Mouse (Mus musculus) lung, embryonic 14.5 days (tissue): ENCODE results near the gene Klhl7. TPM values are rescaled to one million over a fixed set of nuclear protein-coding genes. Genes with fewer than 3 reads are reported as not detected.
"Not testable (repeated sequence)": the region's sequence is repeated elsewhere in the genome, so short reads cannot be mapped to it uniquely, and the experiment has no call there.

ENCODE experiments used
- ATAC-seq: fragments of 200-750 bp; cut with Nextera tagmentation; 2 replicates; pipeline ENCODE4 v1.8.0; 2017; ENCODE audit warnings: mild to moderate bottlenecking, moderate TSS enrichment, moderate library complexity; ENCODE audit not compliant: insufficient read depth
- DNase-seq: peaks from one replicate; pipeline ENCODE4 v3.0.0-alpha.2; 2015
- H3K27ac ChIP-seq: fragments of 300-500 bp; sonication (generic); 2 replicates; pipeline ENCODE4 v1.5.1; 2014; ENCODE audit warnings: low read depth, mild to moderate bottlenecking, moderate library complexity
- H3K27me3 ChIP-seq: fragments of 300-500 bp; sonication (generic); 2 replicates; pipeline ENCODE4 v1.6.1; 2014; ENCODE audit warnings: low read length, control low read depth; ENCODE audit not compliant: insufficient read depth
- H3K36me3 ChIP-seq: fragments of 300-500 bp; sonication (generic); 2 replicates; pipeline ENCODE4 v1.6.1; 2014; ENCODE audit warnings: control low read depth; ENCODE audit not compliant: insufficient read depth
- H3K4me1 ChIP-seq: fragments of 300-500 bp; sonication (generic); 2 replicates; pipeline ENCODE4 v1.6.1; 2014; ENCODE audit warnings: antibody characterized with exemption, control low read depth; ENCODE audit not compliant: insufficient read depth
- H3K4me2 ChIP-seq: fragments of 300-500 bp; sonication (generic); 2 replicates; pipeline ENCODE4 v1.6.1; 2014; ENCODE audit warnings: mild to moderate bottlenecking
- H3K4me3 ChIP-seq: fragments of 300-500 bp; sonication (generic); 2 replicates; pipeline ENCODE4 v1.5.1; 2014; ENCODE audit warnings: low read depth, low read length
- H3K9ac ChIP-seq: fragments of 300-500 bp; sonication (generic); 2 replicates; pipeline ENCODE4 v1.6.1; 2014
- H3K9me3 ChIP-seq: fragments of 300-500 bp; sonication (generic); 2 replicates; pipeline ENCODE4 v1.6.1; 2016; ENCODE audit warnings: low read depth, low read length, control low read depth
- CTCF ChIP-seq: IDR thresholded peaks from 2 replicates; pipeline ENCODE4 v1.5.1; 2016; ENCODE audit warnings: antibody characterized with exemption, low read depth
- WGBS: fragments of 180-500 bp; shearing (Covaris S2); extraction: QIAGEN DNeasy Blood & Tissue Kit; methylation state at CpG from one replicate; pipeline ENCODE4 v1.1.7; 2014; 5-methylcytosine and 5-hydroxymethylcytosine counted together
- polyA plus RNA-seq: library from polyadenylated mRNA; unstranded; fragments of >200 nt; fragmentation: Nextera tagmentation; extraction: Ambion mirVana; gene quantifications from 2 replicates; pipeline ENCODE4 v1.2.1, GENCODE M21; 2014

Klhl7 gene
- polyA plus RNA-seq, 1 experiment from 2014 or later, result 46.3 TPM

GRCm38 (mm10) chr5:24095393-24095792, 5.0 kb upstream of the Klhl7 start:
- no peak overlapping the region for H3K4me2 ChIP-seq
- 0 out of 2 replicates have a peak, but pooled peaks cover 2% of the 10 kb centered on the region for H3K27me3 ChIP-seq
- H3K9ac ChIP-seq, result no peak overlapping the region
- TF ChIP-seq CTCF, result no peak
- no peaks in the 10 kb centered on the region for H3K9me3 ChIP-seq
- no peak overlapping the region for H3K27ac ChIP-seq
- no peaks in the 10 kb centered on the region for H3K4me1 ChIP-seq
- H3K36me3 ChIP-seq, result no peaks in the 10 kb centered on the region
- no peak overlapping the region for H3K4me3 ChIP-seq
- DNase-seq, result no peak
- ATAC-seq, result no peak
- 77% methylated on average over 6 of the region's 6 CpGs for WGBS

- TF ChIP-seq CTCF, result no peak
- Histone ChIP-seq H3K27ac (no peak overlapping the region), H3K4me2 (no peak overlapping the region), H3K9me3 (no peaks in the 10 kb centered on the region), H3K9ac (no peak overlapping the region), H3K36me3 (no peaks in the 10 kb centered on the region), H3K27me3 (0 out of 2 replicates have a peak, but pooled peaks cover 2% of the 10 kb centered on the region), H3K4me1 (no peaks in the 10 kb centered on the region), H3K4me3 (no peak overlapping the region)
- 66% methylated on average over 5 of the region's 5 CpGs for WGBS
- ATAC-seq (no peak), DNase-seq (no peak)
These were observed 4.5 kb upstream of the Klhl7 start for GRCm38 (mm10) chr5:24095881-24096280.

GRCm38 (mm10) chr5:24100810-24101311, 456 bp downstream of the Klhl7 start:
- DNase-seq (peak; percentile 66), ATAC-seq (peak; percentile 87)
- Histone ChIP-seq H3K4me3 (peak overlapping the region; percentile 81), H3K27me3 (0 out of 2 replicates have a peak, but pooled peaks cover under 1% of the 10 kb centered on the region), H3K4me2 (peak overlapping the region; percentile 81), H3K27ac (peak overlapping the region; percentile 91), H3K36me3 (no peaks in the 10 kb centered on the region), H3K4me1 (no peaks in the 10 kb centered on the region), H3K9me3 (no peaks in the 10 kb centered on the region), H3K9ac (peak overlapping the region; percentile 87)
- under 1% methylated on average over 29 of the region's 46 CpGs for WGBS
- TF ChIP-seq CTCF, result no peak

GRCm38 (mm10) chr5:24101446-24102140, 1.2 kb downstream of the Klhl7 start:
- Histone ChIP-seq H3K27ac (peak overlapping the region; percentile 91), H3K4me1 (no peaks in the 10 kb centered on the region), H3K4me2 (peak overlapping the region; percentile 81), H3K27me3 (no peaks in the 10 kb centered on the region), H3K4me3 (peak overlapping the region; percentile 81), H3K36me3 (no peaks in the 10 kb centered on the region), H3K9me3 (no peaks in the 10 kb centered on the region), H3K9ac (peak overlapping the region; percentile 87)
- no peak for ATAC-seq
- peak; percentile 66 for DNase-seq
- TF ChIP-seq CTCF, result peak; percentile 16; the same call in 1 of the 2 replicates
- 5% methylated on average over 8 of the region's 8 CpGs for WGBS

GRCm38 (mm10) chr5:24103235-24103634, 2.8 kb downstream of the Klhl7 start:
- not testable (repeated sequence) for ATAC-seq, H3K27ac ChIP-seq, H3K27me3 ChIP-seq, DNase-seq, H3K9me3 ChIP-seq, H3K4me1 ChIP-seq, H3K4me2 ChIP-seq, H3K9ac ChIP-seq, H3K4me3 ChIP-seq, H3K36me3 ChIP-seq
- 0 out of 2 replicates have a peak, but pooled peaks have one; percentile 12 for TF ChIP-seq CTCF
- 69% methylated on average over 2 of the region's 2 CpGs for WGBS

- WGBS, result 82% methylated on average over 2 of the region's 2 CpGs
- no peaks in the 10 kb centered on the region for H3K27me3 ChIP-seq
- TF ChIP-seq CTCF, result no peak
- no peaks in the 10 kb centered on the region for H3K36me3 ChIP-seq
- no peak for ATAC-seq
- DNase-seq, result no peak
- H3K4me3 ChIP-seq, result no peak overlapping the region
- no peak overlapping the region for H3K27ac ChIP-seq
- H3K4me2 ChIP-seq, result no peak overlapping the region
- no peak overlapping the region for H3K9ac ChIP-seq
- H3K4me1 ChIP-seq, result no peaks in the 10 kb centered on the region
- no peaks in the 10 kb centered on the region for H3K9me3 ChIP-seq
These were observed 3.4 kb downstream of the Klhl7 start for GRCm38 (mm10) chr5:24103841-24104240.

GRCm38 (mm10) chr5:24107071-24107739, 6.8 kb downstream of the Klhl7 start:
- no peak overlapping the region for H3K4me3 ChIP-seq
- no peak overlapping the region for H3K4me2 ChIP-seq
- no peaks in the 10 kb centered on the region for H3K9me3 ChIP-seq
- WGBS, result 90% methylated on average over 7 of the region's 7 CpGs
- DNase-seq (no peak), ATAC-seq (no peak)
- H3K36me3 ChIP-seq, result no peaks in the 10 kb centered on the region
- H3K9ac ChIP-seq, result no peak overlapping the region
- TF ChIP-seq CTCF, result no peak
- H3K27ac ChIP-seq, result no peak overlapping the region
- no peaks in the 10 kb centered on the region for H3K27me3 ChIP-seq
- H3K4me1 ChIP-seq, result no peaks in the 10 kb centered on the region
